Mouse (Mus musculus): Measurements from ENCODE around the gene Incenp.

DNA sequence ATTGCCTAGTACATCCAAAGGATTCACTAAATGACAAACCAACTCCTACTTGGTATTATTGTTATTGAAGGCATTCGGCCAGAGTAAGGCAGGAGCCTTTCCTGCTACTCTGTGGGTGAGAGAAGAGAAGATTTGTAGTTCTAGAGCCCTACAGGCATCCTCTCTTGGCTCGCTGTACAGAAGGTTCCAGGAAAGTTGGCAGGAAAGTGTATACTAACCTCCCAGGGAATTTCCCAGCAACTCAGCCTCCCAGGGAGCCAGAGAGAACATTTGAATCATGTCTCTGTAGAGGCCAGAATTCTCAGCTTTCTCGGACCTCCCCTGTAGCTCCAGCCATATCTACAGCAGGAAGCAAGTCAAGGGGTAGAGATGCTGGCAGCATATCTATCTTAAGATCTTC lies 47.6 kb upstream of the Incenp start:
- TF ChIP-seq CTCF (IDR thresholded peaks at IDR 0.05; ENCODE audit: extremely low read depth, insufficient read depth, insufficient read length, insufficient replicate concordance) (no peak), POLR2A (IDR thresholded peaks at IDR 0.05; ENCODE audit: low read depth, low read length) (no peak)

Data from spleen, adult 2 months (tissue).